Mouse (Mus musculus) heart, embryonic 15.5 days (tissue): ENCODE results near the gene Cep19. TPM values are rescaled to one million over a fixed set of nuclear protein-coding genes. Genes with fewer than 3 reads are reported as not detected.
A peak's percentile ranks its signal among the peaks of the same experiment; 100 is the strongest.

Source experiments
- ATAC-seq: fragments of 200-750 bp; cut with Nextera tagmentation; replicated peaks from 2 replicates; pipeline ENCODE4 v1.8.0; 2017; ENCODE audit warnings: low read depth, moderate TSS enrichment; ENCODE audit not compliant: insufficient number of reproducible peaks, insufficient read depth, low FRiP score
- H3K27ac ChIP-seq: fragments of 300-500 bp; sonication (generic); 2 replicates; pipeline ENCODE4 v1.5.1; 2015; ENCODE audit warnings: mild to moderate bottlenecking, inconsistent platforms
- H3K27me3 ChIP-seq: fragments of 300-500 bp; sonication (generic); 2 replicates; pipeline ENCODE4 v1.6.1; 2015; ENCODE audit warnings: inconsistent platforms
- H3K36me3 ChIP-seq: fragments of 300-500 bp; sonication (generic); 2 replicates; pipeline ENCODE4 v1.6.1; 2015; ENCODE audit warnings: mild to moderate bottlenecking, inconsistent platforms
- H3K4me1 ChIP-seq: fragments of 300-500 bp; sonication (generic); replicated peaks from 2 replicates; pipeline ENCODE4 v1.6.1; 2015; ENCODE audit warnings: inconsistent platforms
- H3K4me2 ChIP-seq: fragments of 300-500 bp; sonication (generic); 2 replicates; pipeline ENCODE4 v1.6.1; 2015; ENCODE audit warnings: inconsistent platforms, mild to moderate bottlenecking, moderate library complexity
- H3K4me3 ChIP-seq: fragments of 300-500 bp; sonication (generic); 2 replicates; pipeline ENCODE4 v1.5.1; 2015; ENCODE audit warnings: mild to moderate bottlenecking, inconsistent platforms
- H3K9ac ChIP-seq: fragments of 300-500 bp; sonication (generic); 2 replicates; pipeline ENCODE4 v1.6.1; 2015; ENCODE audit warnings: mild to moderate bottlenecking, inconsistent platforms
- H3K9me3 ChIP-seq: fragments of 300-500 bp; sonication (generic); replicated peaks from 2 replicates; pipeline ENCODE4 v1.6.1; 2016; ENCODE audit warnings: inconsistent platforms
- WGBS: fragments of 180-500 bp; shearing (Covaris S2); methylation state at CpG from one replicate; pipeline ENCODE4 v1.1.7; 2015; ENCODE audit warnings: mixed read lengths; 5-methylcytosine and 5-hydroxymethylcytosine counted together
- polyA plus RNA-seq: library from polyadenylated mRNA; unstranded; fragments of >200 nt; fragmentation: Nextera tagmentation; extraction: Ambion mirVana; gene quantifications from 2 replicates; pipeline ENCODE4 v1.2.1, GENCODE M21; 2015

Cep19 gene
- polyA plus RNA-seq, 1 experiment from 2014 or later = 19.2 TPM

DNA sequence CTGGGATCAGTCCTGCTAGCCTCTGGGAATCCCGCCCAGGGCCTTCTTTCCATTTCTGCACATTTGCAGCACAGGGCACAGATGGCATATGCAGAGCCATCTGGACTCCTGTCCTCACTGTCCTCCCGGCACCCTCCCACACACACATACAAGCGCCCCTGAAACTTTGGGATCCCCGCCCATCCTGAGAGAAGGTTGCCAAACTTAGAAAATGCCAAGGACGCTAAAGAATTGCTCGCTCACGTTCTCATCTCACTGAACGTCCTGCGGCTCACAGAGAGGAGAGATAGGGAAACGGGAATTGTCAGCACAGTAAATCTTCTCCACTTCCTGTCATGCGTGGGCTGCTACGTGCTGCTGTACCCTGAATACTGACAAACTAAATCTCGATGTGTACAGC is 54.8 kb downstream of the Cep19 start:
- peak overlapping the region; percentile 20; the same call in 1 of the 2 replicates for H3K4me2 ChIP-seq
- H3K9me3 ChIP-seq = no peaks in the 10 kb centered on the region
- H3K4me1 ChIP-seq = peaks cover 5% of the 10 kb centered on the region; the same call in 1 of the 2 replicates
- no peaks in the 10 kb centered on the region for H3K27me3 ChIP-seq
- H3K9ac ChIP-seq = no peak overlapping the region
- ATAC-seq = no peak
- no peaks in the 10 kb centered on the region for H3K36me3 ChIP-seq
- no peak overlapping the region for H3K4me3 ChIP-seq
- WGBS = 47% methylated on average over 13 of the region's 13 CpGs
- H3K27ac ChIP-seq = no peak overlapping the region

DNA sequence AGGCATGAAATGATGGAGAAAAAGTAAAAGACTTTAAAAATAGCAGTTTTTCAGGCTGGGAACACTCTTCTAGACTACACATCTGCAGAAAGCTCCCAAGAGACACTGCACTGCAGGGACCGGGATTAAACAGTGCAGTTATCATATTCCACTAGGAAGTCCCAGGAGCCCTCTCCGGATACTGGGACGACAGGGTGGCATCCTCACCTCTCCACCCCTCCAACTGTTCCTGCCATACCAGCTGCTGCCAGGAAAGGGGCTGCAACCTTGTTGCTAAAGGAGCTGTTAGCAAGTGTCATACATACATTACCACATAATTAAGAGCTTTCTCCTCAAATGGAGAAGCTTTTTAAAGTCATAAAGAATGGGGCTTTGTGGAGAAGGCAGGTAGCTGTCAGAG is 57.1 kb downstream of the Cep19 start:
- Histone ChIP-seq H3K9ac (no peak overlapping the region), H3K27ac (no peak overlapping the region), H3K36me3 (no peaks in the 10 kb centered on the region), H3K4me3 (no peak overlapping the region), H3K9me3 (no peaks in the 10 kb centered on the region), H3K27me3 (no peaks in the 10 kb centered on the region), H3K4me1 (peaks cover 11% of the 10 kb centered on the region; the same call in 1 of the 2 replicates), H3K4me2 (no peak overlapping the region)
- 36% methylated on average over 3 of the region's 3 CpGs for WGBS
- no peak for ATAC-seq

DNA sequence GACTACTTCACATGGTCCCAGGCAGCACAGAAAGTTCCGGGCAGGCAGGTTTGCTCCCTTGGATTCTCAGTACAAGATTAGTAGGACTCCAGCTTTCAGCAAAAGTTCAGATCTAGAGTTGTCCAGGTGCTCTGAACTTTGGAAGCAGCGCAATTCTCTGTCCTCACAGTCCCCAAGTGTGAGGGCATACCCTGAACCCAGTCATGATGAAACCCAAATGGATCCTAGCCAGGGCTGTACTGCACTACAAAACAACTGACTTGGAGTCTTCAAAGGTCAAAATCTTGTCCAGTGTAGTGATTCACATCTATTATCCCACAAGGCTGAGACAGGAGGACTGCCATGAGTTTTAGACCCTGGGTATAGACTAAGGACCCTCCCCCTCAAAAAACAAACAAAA is 57.8 kb downstream of the Cep19 start:
- H3K27ac ChIP-seq = no peak overlapping the region
- peaks cover 11% of the 10 kb centered on the region; the same call in 1 of the 2 replicates for H3K4me1 ChIP-seq
- H3K9ac ChIP-seq = no peak overlapping the region
- no peaks in the 10 kb centered on the region for H3K27me3 ChIP-seq
- no peak overlapping the region for H3K4me2 ChIP-seq
- ATAC-seq = no peak
- WGBS = 81% methylated on average over 2 of the region's 2 CpGs
- no peaks in the 10 kb centered on the region for H3K9me3 ChIP-seq
- no peak overlapping the region for H3K4me3 ChIP-seq
- no peaks in the 10 kb centered on the region for H3K36me3 ChIP-seq

Other genes with a start within 250 kb of the Cep19 start
- 0.04 and 0.18 TPM in 2 replicates for gene Meltf, start 221.0 kb upstream of the Cep19 start, polyA plus RNA-seq
- gene Pigz, start 165.9 kb upstream of the Cep19 start, polyA plus RNA-seq = 0.68 and 0.73 TPM in 2 replicates
- gene 0610012G03Rik, start 151.3 kb upstream of the Cep19 start, polyA plus RNA-seq = 104 and 106 TPM in 2 replicates
- 65.8 and 66.4 TPM in 2 replicates for gene Ncbp2, start 151.3 kb upstream of the Cep19 start, polyA plus RNA-seq
- 9.9 and 10.9 TPM in 2 replicates for gene Senp5, start 96.5 kb upstream of the Cep19 start, polyA plus RNA-seq
- 21.8 and 23.8 TPM in 2 replicates for gene Pak2, start 20.5 kb upstream of the Cep19 start, polyA plus RNA-seq
- 60.1 and 64.3 TPM in 2 replicates for gene Pigx, start 60 bp upstream of the Cep19 start, polyA plus RNA-seq
- gene Nrros, start 65.8 kb downstream of the Cep19 start, polyA plus RNA-seq = 7.6 and 18.4 TPM in 2 replicates
- gene Bex6, start 80.0 kb downstream of the Cep19 start, polyA plus RNA-seq = 0.42 TPM in 1 of 2 replicates, not detected in the other
- 8.7 and 11.0 TPM in 2 replicates for gene Fbxo45, start 147.4 kb downstream of the Cep19 start, polyA plus RNA-seq
- 9.5 and 10.6 TPM in 2 replicates for gene Wdr53, start 147.4 kb downstream of the Cep19 start, polyA plus RNA-seq
- 0.16 and 0.29 TPM in 2 replicates for gene Smco1, start 171.7 kb downstream of the Cep19 start, polyA plus RNA-seq
- gene Rnf168, start 177.7 kb downstream of the Cep19 start, polyA plus RNA-seq = 18.6 and 21.4 TPM in 2 replicates
- 16.6 and 17.8 TPM in 2 replicates for gene Ubxn7, start 232.5 kb downstream of the Cep19 start, polyA plus RNA-seq